Mouse (Mus musculus) kidney, embryonic 14.5 days (tissue): ENCODE data around the gene Knl1. TPM values are rescaled to one million over a fixed set of nuclear protein-coding genes. Genes with fewer than 3 reads are reported as not detected.

ENCODE experiments used
- ATAC-seq: fragments of 200-750 bp; cut with Nextera tagmentation; 2 replicates; pipeline ENCODE4 v1.8.0; 2017; ENCODE audit warnings: moderate number of reproducible peaks, mild to moderate bottlenecking, moderate TSS enrichment, moderate library complexity; ENCODE audit not compliant: low FRiP score, low TSS enrichment
- H3K27ac ChIP-seq: fragments of 300-500 bp; sonication (generic); 2 replicates; pipeline ENCODE4 v1.5.1; 2014; ENCODE audit warnings: low read depth, mild to moderate bottlenecking, low read length, moderate library complexity, mixed read lengths
- H3K27me3 ChIP-seq: fragments of 300-500 bp; sonication (generic); 2 replicates; pipeline ENCODE4 v1.6.1; 2014; ENCODE audit warnings: mild to moderate bottlenecking, low read length; ENCODE audit not compliant: control insufficient read depth, insufficient read depth
- H3K36me3 ChIP-seq: fragments of 300-500 bp; sonication (generic); 2 replicates; pipeline ENCODE4 v1.6.1; 2014; ENCODE audit warnings: low read length, mixed read lengths; ENCODE audit not compliant: control insufficient read depth, insufficient read depth
- H3K4me1 ChIP-seq: fragments of 300-500 bp; sonication (generic); 2 replicates; pipeline ENCODE4 v1.6.1; 2014; ENCODE audit warnings: low read length, mixed read lengths; ENCODE audit not compliant: control insufficient read depth, insufficient read depth
- H3K4me2 ChIP-seq: fragments of 300-500 bp; sonication (generic); replicated peaks from 2 replicates; pipeline ENCODE4 v1.6.1; 2014; ENCODE audit warnings: low read depth, mild to moderate bottlenecking, low read length
- H3K4me3 ChIP-seq: fragments of 300-500 bp; sonication (generic); 2 replicates; pipeline ENCODE4 v1.5.1; 2014; ENCODE audit warnings: mild to moderate bottlenecking, low read length
- H3K9ac ChIP-seq: fragments of 300-500 bp; sonication (generic); 2 replicates; pipeline ENCODE4 v1.6.1; 2014; ENCODE audit warnings: low read depth, mild to moderate bottlenecking, low read length, moderate library complexity
- H3K9me3 ChIP-seq: fragments of 300-500 bp; sonication (generic); 2 replicates; pipeline ENCODE4 v1.6.1; 2016; ENCODE audit warnings: low read length; ENCODE audit not compliant: control insufficient read depth
- WGBS: fragments of 180-500 bp; shearing (Covaris S2); extraction: QIAGEN DNeasy Blood & Tissue Kit; methylation state at CpG from one replicate; pipeline ENCODE4 v1.1.7; 2014; 5-methylcytosine and 5-hydroxymethylcytosine counted together
- polyA plus RNA-seq: library from polyadenylated mRNA; unstranded; fragments of >200 nt; fragmentation: Nextera tagmentation; extraction: Ambion mirVana; gene quantifications from 2 replicates; pipeline ENCODE4 v1.2.1, GENCODE M21; 2014

Knl1 gene
- polyA plus RNA-seq, 1 experiment from 2014 or later = 48.3 TPM

GRCm38 (mm10) chr2:119072397-119072796 is 25.5 kb downstream of the Knl1 start:
- no peak overlapping the region for H3K4me2 ChIP-seq
- no peaks in the 10 kb centered on the region for H3K4me1 ChIP-seq
- H3K4me3 ChIP-seq = no peak overlapping the region
- no peak overlapping the region for H3K27ac ChIP-seq
- peaks cover 34% of the 10 kb centered on the region for H3K36me3 ChIP-seq
- no peaks in the 10 kb centered on the region for H3K27me3 ChIP-seq
- WGBS = 92% methylated on average over 4 of the region's 4 CpGs
- H3K9ac ChIP-seq = no peak overlapping the region
- ATAC-seq = no peak
- no peaks in the 10 kb centered on the region for H3K9me3 ChIP-seq

GRCm38 (mm10) chr2:119086156-119086555 is 39.2 kb downstream of the Knl1 start:
- peaks cover 35% of the 10 kb centered on the region for H3K36me3 ChIP-seq
- WGBS = 94% methylated on average over 2 of the region's 2 CpGs

DNA sequence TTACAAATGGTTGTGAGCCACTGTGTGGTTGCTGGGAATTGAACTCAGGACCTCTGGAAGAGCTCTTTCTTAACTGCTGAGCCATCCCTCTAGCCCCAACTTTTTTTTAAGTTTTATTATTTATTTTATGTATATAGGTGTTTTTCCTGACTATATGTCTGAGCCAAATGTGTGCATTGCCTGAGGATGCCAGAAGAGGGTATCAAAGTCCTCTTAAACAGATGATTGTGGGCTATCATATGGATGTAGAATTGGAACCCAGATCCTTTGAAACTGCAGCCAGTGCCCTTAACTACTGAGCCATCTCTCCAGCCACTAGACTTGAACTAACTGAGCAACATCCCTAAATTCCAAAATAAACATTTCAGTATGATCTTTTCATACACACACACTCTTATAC is 54.6 kb downstream of the Knl1 start:
- Histone ChIP-seq H3K36me3 (peaks cover 43% of the 10 kb centered on the region), H3K9ac (no peak overlapping the region), H3K27ac (no peak overlapping the region), H3K4me2 (no peak overlapping the region), H3K4me1 (no peaks in the 10 kb centered on the region), H3K9me3 (no peaks in the 10 kb centered on the region), H3K27me3 (no peaks in the 10 kb centered on the region), H3K4me3 (no peak overlapping the region)
- ATAC-seq = no peak

More at GRCm38 (mm10) chr2:119086156-119086555, 39.2 kb downstream of the Knl1 start:
- Histone ChIP-seq H3K4me3 (no peak overlapping the region), H3K4me1 (no peaks in the 10 kb centered on the region), H3K9ac (no peak overlapping the region), H3K9me3 (no peaks in the 10 kb centered on the region), H3K27me3 (no peaks in the 10 kb centered on the region), H3K4me2 (no peak overlapping the region), H3K27ac (no peak overlapping the region)
- ATAC-seq = no peak

GRCm38 (mm10) chr2:119106583-119106982 is 59.7 kb downstream of the Knl1 start:
- no peak for ATAC-seq
- H3K36me3 ChIP-seq = peaks cover 30% of the 10 kb centered on the region
- no peak overlapping the region for H3K4me3 ChIP-seq
- no peaks in the 10 kb centered on the region for H3K27me3 ChIP-seq
- no peaks in the 10 kb centered on the region for H3K4me1 ChIP-seq
- H3K9ac ChIP-seq = no peak overlapping the region
- no peaks in the 10 kb centered on the region for H3K9me3 ChIP-seq
- H3K27ac ChIP-seq = no peak overlapping the region
- 80% methylated on average over 5 of the region's 5 CpGs for whole genome bisulfite sequencing
- no peak overlapping the region for H3K4me2 ChIP-seq

DNA sequence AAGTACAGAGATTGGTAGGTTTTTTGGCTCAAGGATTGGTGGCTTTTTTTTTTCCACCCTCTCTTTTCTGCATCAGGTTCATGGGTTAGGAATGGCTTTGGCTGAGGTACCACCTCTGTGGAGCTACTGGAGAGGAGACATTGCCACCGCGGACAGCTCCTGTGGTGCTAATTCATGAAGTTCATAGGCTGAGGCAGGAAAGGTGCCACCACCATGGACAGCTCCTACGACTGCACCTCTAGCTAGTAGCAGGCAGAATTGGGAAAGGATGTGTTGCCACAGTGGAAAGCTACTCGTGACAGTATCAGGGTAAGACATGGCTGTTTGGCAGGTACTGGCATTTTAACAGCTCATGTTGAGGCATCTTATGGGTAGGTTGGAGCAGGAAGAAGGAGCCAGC is 61.6 kb downstream of the Knl1 start:
- Histone ChIP-seq H3K4me2 (no peak overlapping the region), H3K36me3 (peaks cover 13% of the 10 kb centered on the region; the same call in 1 of the 2 replicates), H3K27ac (no peak overlapping the region), H3K4me3 (no peak overlapping the region), H3K9ac (no peak overlapping the region), H3K27me3 (no peaks in the 10 kb centered on the region), H3K4me1 (0 out of 2 replicates have a peak, but pooled peaks cover 5% of the 10 kb centered on the region), H3K9me3 (no peaks in the 10 kb centered on the region)
- 74% methylated on average over 4 of the region's 4 CpGs for WGBS
- no peak for ATAC-seq

GRCm38 (mm10) chr2:119111060-119111459 is 64.1 kb downstream of the Knl1 start:
- 88% methylated on average over 3 of the region's 3 CpGs for WGBS
- ATAC-seq = no peak

DNA sequence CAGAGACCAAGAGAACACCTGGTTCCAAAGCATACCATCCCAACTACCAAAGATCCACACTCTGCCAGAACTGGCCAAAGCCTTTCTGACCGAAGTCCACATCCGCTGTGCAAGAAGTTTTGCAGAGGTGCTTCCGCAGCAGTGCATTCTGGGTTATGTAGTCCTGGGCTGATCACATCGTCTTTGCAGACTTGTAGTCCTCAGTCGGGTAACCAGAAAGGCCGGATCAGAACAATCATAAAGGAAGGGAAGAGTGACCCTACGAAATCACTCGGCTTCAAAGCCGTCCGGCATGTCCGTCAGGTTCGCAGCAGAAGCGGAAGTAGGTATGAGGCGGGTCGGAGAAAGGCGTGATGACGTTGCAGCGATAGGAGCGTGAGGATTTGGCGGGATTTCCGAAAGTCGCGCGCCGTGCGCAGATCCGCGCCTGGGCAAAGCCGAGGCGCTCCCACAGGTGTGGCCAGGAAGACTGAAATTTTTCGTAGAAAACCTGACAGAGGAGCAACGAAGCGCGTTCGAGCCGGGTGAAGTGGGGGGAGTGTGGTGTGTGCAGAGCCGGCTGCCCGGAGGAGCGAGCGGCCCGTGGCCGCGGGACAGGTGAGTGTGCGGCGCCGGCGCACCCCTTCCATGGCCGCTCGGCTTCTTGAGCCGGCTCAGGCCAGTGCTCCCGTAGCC is 65.7 kb downstream of the Knl1 start, which contains the start of gene Rad51:
Rad51 (plus strand) TSS at position 356 of the 675 bp plus-strand sequence.
- H3K4me1 ChIP-seq = peaks cover 18% of the 10 kb centered on the region
- ATAC-seq = peak; percentile 94
- peak within 1 kb of the TSS; percentile 77 for H3K9ac ChIP-seq
- peak within 1 kb of the TSS; percentile 93 for H3K4me2 ChIP-seq
- no peaks in the 10 kb centered on the region for H3K27me3 ChIP-seq
- H3K36me3 ChIP-seq = peaks cover 15% of the 10 kb centered on the region; the same call in 1 of the 2 replicates
- H3K9me3 ChIP-seq = no peaks in the 10 kb centered on the region
- peak within 1 kb of the TSS; percentile 85 for H3K4me3 ChIP-seq
- WGBS = 1% methylated on average over 47 of the region's 51 CpGs
- peak within 1 kb of the TSS; percentile 90 for H3K27ac ChIP-seq

More at GRCm38 (mm10) chr2:119111060-119111459, 64.1 kb downstream of the Knl1 start:
- Histone ChIP-seq H3K9ac (no peak overlapping the region), H3K4me1 (peaks cover 18% of the 10 kb centered on the region), H3K4me2 (no peak overlapping the region), H3K4me3 (no peak overlapping the region), H3K27me3 (no peaks in the 10 kb centered on the region), H3K27ac (no peak overlapping the region), H3K36me3 (peaks cover 8% of the 10 kb centered on the region; the same call in 1 of the 2 replicates), H3K9me3 (no peaks in the 10 kb centered on the region)

- Histone ChIP-seq H3K9ac (peak overlapping the region; percentile 77), H3K27me3 (no peaks in the 10 kb centered on the region), H3K4me3 (peak overlapping the region; percentile 85), H3K27ac (peak overlapping the region; percentile 90; the same call in 1 of the 2 replicates), H3K4me1 (peaks cover 18% of the 10 kb centered on the region), H3K36me3 (peaks cover 21% of the 10 kb centered on the region; the same call in 1 of the 2 replicates), H3K9me3 (no peaks in the 10 kb centered on the region), H3K4me2 (peak overlapping the region; percentile 93)
- WGBS = 12% methylated on average over 20 of the region's 20 CpGs
- ATAC-seq = peak; percentile 26; the same call in 1 of the 2 replicates
Measured at GRCm38 (mm10) chr2:119113121-119113925, 66.4 kb downstream of the Knl1 start.
